Mouse (Mus musculus): ENCODE results near the gene Mapkbp1. TPM values are rescaled to one million over a fixed set of nuclear protein-coding genes. Genes with fewer than 3 reads are reported as not detected.

Gene Mapkbp1
- 3.5 and 4.0 TPM in 2 replicates for polyA plus RNA-seq (2016; fragmentation: Nextera tagmentation; extraction: Ambion mirVana)

GRCm38 (mm10) chr2:119972537-119972879 is at the start of gene Mapkbp1:
Mapkbp1 (plus strand) TSS chr2:119972699.
- H3K27me3 ChIP-seq (replicated peaks; ENCODE audit: low read depth, poor library complexity, severe bottlenecking), result no peaks in the 10 kb centered on the region
- H3K27ac ChIP-seq (replicated peaks), result peak within 1 kb of the TSS; percentile 88
- DNase-seq (ENCODE audit: low spot score), result no peak
- H3K36me3 ChIP-seq (replicated peaks), result no peaks in the 10 kb centered on the region
- no peaks in the 10 kb centered on the region for H3K9me3 ChIP-seq
- peak within 1 kb of the TSS; percentile 83 for H3K4me3 ChIP-seq
- H3K4me1 ChIP-seq, result peaks cover 21% of the 10 kb centered on the region
- under 1% methylated on average over 19 of the region's 19 CpGs for WGBS

- WGBS, result 55% methylated on average over 9 of the region's 9 CpGs
- Histone ChIP-seq H3K9me3 (no peaks in the 10 kb centered on the region), H3K27ac (replicated peaks) (no peak overlapping the region), H3K4me1 (peaks cover 21% of the 10 kb centered on the region), H3K36me3 (replicated peaks) (peaks cover 4% of the 10 kb centered on the region), H3K27me3 (replicated peaks; ENCODE audit: low read depth, poor library complexity, severe bottlenecking) (no peaks in the 10 kb centered on the region), H3K4me3 (no peak overlapping the region)
- peak; percentile 24 for DNase-seq (ENCODE audit: low spot score)
These were observed 1.9 kb upstream of the Mapkbp1 start for GRCm38 (mm10) chr2:119970571-119970970.

GRCm38 (mm10) chr2:119971316-119971715 is 1.2 kb upstream of the Mapkbp1 start:
- Histone ChIP-seq H3K4me3 (no peak overlapping the region), H3K27ac (replicated peaks) (no peak overlapping the region), H3K4me1 (peaks cover 21% of the 10 kb centered on the region), H3K36me3 (replicated peaks) (no peaks in the 10 kb centered on the region), H3K27me3 (replicated peaks; ENCODE audit: low read depth, poor library complexity, severe bottlenecking) (no peaks in the 10 kb centered on the region), H3K9me3 (no peaks in the 10 kb centered on the region)
- no peak for DNase-seq (ENCODE audit: low spot score)
- WGBS, result 84% methylated on average over 3 of the region's 3 CpGs

GRCm38 (mm10) chr2:119971837-119972536 is 512 bp upstream of the Mapkbp1 start:
- Histone ChIP-seq H3K4me3 (peak overlapping the region; percentile 83), H3K27me3 (replicated peaks; ENCODE audit: low read depth, poor library complexity, severe bottlenecking) (no peaks in the 10 kb centered on the region), H3K36me3 (replicated peaks) (no peaks in the 10 kb centered on the region), H3K27ac (replicated peaks) (peak overlapping the region; percentile 88), H3K9me3 (no peaks in the 10 kb centered on the region), H3K4me1 (peaks cover 21% of the 10 kb centered on the region)
- peak; percentile 97 for DNase-seq (ENCODE audit: low spot score)
- WGBS, result 4% methylated on average over 32 of the region's 32 CpGs

- no peak overlapping the region for H3K4me3 ChIP-seq
- H3K27me3 ChIP-seq (replicated peaks; ENCODE audit: low read depth, poor library complexity, severe bottlenecking), result no peaks in the 10 kb centered on the region
- no peaks in the 10 kb centered on the region; the same call in 1 of the 2 replicates for H3K36me3 ChIP-seq (replicated peaks)
- no peak for DNase-seq (ENCODE audit: low spot score)
- H3K9me3 ChIP-seq, result no peaks in the 10 kb centered on the region
- no peak overlapping the region for H3K27ac ChIP-seq (replicated peaks)
- peaks cover 30% of the 10 kb centered on the region for H3K4me1 ChIP-seq
- WGBS, result 89% methylated on average over 7 of the region's 7 CpGs
These were observed 8.0 kb downstream of the Mapkbp1 start for GRCm38 (mm10) chr2:119980343-119980986.

GRCm38 (mm10) chr2:119981631-119982030 is 9.1 kb downstream of the Mapkbp1 start:
- 50% methylated on average over 2 of the region's 2 CpGs for WGBS
- Histone ChIP-seq H3K36me3 (replicated peaks) (no peaks in the 10 kb centered on the region; the same call in 1 of the 2 replicates), H3K27ac (replicated peaks) (no peak overlapping the region), H3K9me3 (no peaks in the 10 kb centered on the region), H3K27me3 (replicated peaks; ENCODE audit: low read depth, poor library complexity, severe bottlenecking) (no peaks in the 10 kb centered on the region), H3K4me3 (no peak overlapping the region), H3K4me1 (peaks cover 30% of the 10 kb centered on the region)
- DNase-seq (ENCODE audit: low spot score), result peak; percentile 68

- 77% methylated on average over 8 of the region's 8 CpGs for WGBS
- Histone ChIP-seq H3K36me3 (replicated peaks) (no peaks in the 10 kb centered on the region; the same call in 1 of the 2 replicates), H3K4me1 (peaks cover 17% of the 10 kb centered on the region), H3K9me3 (no peaks in the 10 kb centered on the region), H3K27ac (replicated peaks) (no peak overlapping the region), H3K4me3 (no peak overlapping the region), H3K27me3 (replicated peaks; ENCODE audit: low read depth, poor library complexity, severe bottlenecking) (no peaks in the 10 kb centered on the region)
- DNase-seq (ENCODE audit: low spot score), result no peak
These were observed 13.4 kb downstream of the Mapkbp1 start for GRCm38 (mm10) chr2:119985871-119986270.

- H3K27ac ChIP-seq (replicated peaks), result no peak overlapping the region
- no peak for DNase-seq (ENCODE audit: low spot score)
- H3K4me1 ChIP-seq, result peaks cover 14% of the 10 kb centered on the region
- no peaks in the 10 kb centered on the region; the same call in 1 of the 2 replicates for H3K36me3 ChIP-seq (replicated peaks)
- H3K27me3 ChIP-seq (replicated peaks; ENCODE audit: low read depth, poor library complexity, severe bottlenecking), result no peaks in the 10 kb centered on the region
- no peak overlapping the region for H3K4me3 ChIP-seq
- no peaks in the 10 kb centered on the region for H3K9me3 ChIP-seq
- WGBS, result 85% methylated on average over 6 of the region's 6 CpGs
These were observed 13.9 kb downstream of the Mapkbp1 start for GRCm38 (mm10) chr2:119986369-119986768.

GRCm38 (mm10) chr2:119987441-119987840 is 14.9 kb downstream of the Mapkbp1 start:
- WGBS, result 95% methylated on average over 2 of the region's 2 CpGs
- Histone ChIP-seq H3K27ac (replicated peaks) (no peak overlapping the region), H3K4me3 (no peak overlapping the region), H3K4me1 (peaks cover 3% of the 10 kb centered on the region), H3K9me3 (no peaks in the 10 kb centered on the region), H3K27me3 (replicated peaks; ENCODE audit: low read depth, poor library complexity, severe bottlenecking) (no peaks in the 10 kb centered on the region), H3K36me3 (replicated peaks) (no peaks in the 10 kb centered on the region; the same call in 1 of the 2 replicates)
- no peak for DNase-seq (ENCODE audit: low spot score)

- peaks cover 2% of the 10 kb centered on the region; the same call in 1 of the 2 replicates for H3K4me1 ChIP-seq
- no peaks in the 10 kb centered on the region for H3K27me3 ChIP-seq (replicated peaks; ENCODE audit: low read depth, poor library complexity, severe bottlenecking)
- H3K36me3 ChIP-seq (replicated peaks), result no peaks in the 10 kb centered on the region; the same call in 1 of the 2 replicates
- DNase-seq (ENCODE audit: low spot score), result no peak
- H3K4me3 ChIP-seq, result no peak overlapping the region
- H3K9me3 ChIP-seq, result no peaks in the 10 kb centered on the region
- 86% methylated on average over 4 of the region's 4 CpGs for WGBS
- no peak overlapping the region for H3K27ac ChIP-seq (replicated peaks)
These were observed 16.5 kb downstream of the Mapkbp1 start for GRCm38 (mm10) chr2:119988952-119989351.

GRCm38 (mm10) chr2:119990881-119991280 is 18.4 kb downstream of the Mapkbp1 start:
- WGBS, result 77% methylated on average over 6 of the region's 6 CpGs
- Histone ChIP-seq H3K4me3 (no peak overlapping the region), H3K9me3 (no peaks in the 10 kb centered on the region), H3K4me1 (peaks cover 13% of the 10 kb centered on the region), H3K27ac (replicated peaks) (no peak overlapping the region), H3K27me3 (replicated peaks; ENCODE audit: low read depth, poor library complexity, severe bottlenecking) (no peaks in the 10 kb centered on the region), H3K36me3 (replicated peaks) (no peaks in the 10 kb centered on the region; the same call in 1 of the 2 replicates)
- no peak for DNase-seq (ENCODE audit: low spot score)

- Histone ChIP-seq H3K9me3 (no peaks in the 10 kb centered on the region), H3K4me3 (no peak overlapping the region), H3K36me3 (replicated peaks) (0 out of 2 replicates have a peak, but pooled peaks cover 4% of the 10 kb centered on the region), H3K27me3 (replicated peaks; ENCODE audit: low read depth, poor library complexity, severe bottlenecking) (no peaks in the 10 kb centered on the region), H3K4me1 (peaks cover 24% of the 10 kb centered on the region), H3K27ac (replicated peaks) (no peak overlapping the region)
- WGBS, result 77% methylated on average over 2 of the region's 2 CpGs
- no peak for DNase-seq (ENCODE audit: low spot score)
These were observed 19.9 kb downstream of the Mapkbp1 start for GRCm38 (mm10) chr2:119992349-119992748.

GRCm38 (mm10) chr2:119993515-119993914 is 21.0 kb downstream of the Mapkbp1 start:
- Histone ChIP-seq H3K4me1 (peaks cover 32% of the 10 kb centered on the region), H3K27me3 (replicated peaks; ENCODE audit: low read depth, poor library complexity, severe bottlenecking) (no peaks in the 10 kb centered on the region), H3K9me3 (no peaks in the 10 kb centered on the region), H3K27ac (replicated peaks) (no peak overlapping the region), H3K4me3 (no peak overlapping the region), H3K36me3 (replicated peaks) (0 out of 2 replicates have a peak, but pooled peaks cover 4% of the 10 kb centered on the region)
- no peak for DNase-seq (ENCODE audit: low spot score)
- WGBS, result 60% methylated on average over 2 of the region's 2 CpGs

Measured in embryonic facial prominence, embryonic 10.5 days (tissue).